Mouse (Mus musculus): Measurements from ENCODE around the gene Itgbl1.

DNA sequence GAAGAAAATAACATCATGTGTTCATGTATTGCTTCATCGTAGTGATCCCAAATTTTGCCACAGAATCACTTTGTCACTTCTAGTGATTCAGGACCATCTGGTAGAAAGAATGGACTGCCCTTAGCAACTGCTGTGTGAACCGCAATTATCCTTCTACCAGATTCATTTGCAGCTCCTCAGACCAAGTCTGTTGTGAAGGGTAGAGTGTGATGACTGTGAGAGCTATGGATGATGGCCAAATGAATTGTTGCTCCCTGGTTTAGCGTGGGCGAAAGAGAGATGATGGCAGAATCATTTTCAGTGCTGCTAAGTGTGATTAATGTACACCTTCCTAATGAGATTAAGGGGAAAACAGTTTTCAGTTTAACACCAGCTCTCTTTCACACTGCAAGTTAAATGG, 100.3 kb downstream of the Itgbl1 start:
- no peak for TF ChIP-seq GATA1 (IDR thresholded peaks at IDR 0.05; ENCODE audit: low read length)
- no peak for TF ChIP-seq TAL1 (IDR thresholded peaks at IDR 0.05; ENCODE audit: low read length)

All from erythroblast, embryonic 14.5 days (primary cell).